Mouse (Mus musculus): Measurements from ENCODE around the gene Gm45062.
"Not testable (repeated sequence)": the region's sequence is repeated elsewhere in the genome, so short reads cannot be mapped to it uniquely, and the experiment has no call there.

The Gm45062 gene

GRCm38 (mm10) chr6:8307878-8308775 lies 48.9 kb downstream of the Gm45062 start:
- intact Hi-C loops (cut with DNase I), result no loop called here

DNA sequence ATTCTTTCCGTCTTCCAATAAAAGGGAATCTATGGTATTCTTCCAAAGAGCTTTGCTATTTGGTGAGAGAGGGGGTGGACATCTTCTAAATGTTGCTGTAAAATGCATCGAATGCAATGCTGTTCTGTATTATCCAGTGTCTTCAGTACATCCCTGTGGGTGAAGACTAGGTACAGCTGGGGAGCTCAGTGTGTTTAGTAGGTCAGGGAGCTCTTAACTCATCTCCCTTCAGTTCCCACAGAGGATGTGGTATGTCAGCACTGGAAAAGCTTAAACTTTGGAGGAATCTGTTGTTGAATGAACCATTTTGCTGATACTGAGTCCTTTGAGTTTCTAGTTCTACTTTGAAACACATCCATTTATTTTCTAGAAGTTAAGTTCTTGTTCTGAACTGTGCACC lies 53.3 kb downstream of the Gm45062 start:
- intact Hi-C loops (cut with DNase I), result no loop called here

DNA sequence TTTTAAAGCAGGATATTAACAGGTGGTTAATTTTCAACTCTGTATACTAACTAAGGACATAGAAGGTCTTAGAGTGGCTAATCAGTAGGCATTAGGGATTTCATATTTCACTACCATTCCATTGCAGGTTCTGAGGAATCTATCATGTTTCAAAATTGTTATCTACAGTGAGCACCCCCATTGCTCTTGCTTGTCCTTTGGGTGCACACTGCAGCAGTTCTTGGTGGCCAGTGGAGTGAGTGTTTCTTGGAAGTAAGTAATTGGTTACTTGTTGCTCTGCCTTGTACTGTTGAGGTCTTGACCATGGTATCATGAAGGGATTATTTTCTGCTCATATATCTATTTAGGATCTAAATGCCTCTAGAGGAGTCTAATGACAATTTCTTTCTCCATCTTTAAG lies 57.0 kb downstream of the Gm45062 start:
- intact Hi-C loops (cut with DNase I), result no loop called here

GRCm38 (mm10) chr6:8319591-8319990 lies 60.3 kb downstream of the Gm45062 start:
- intact Hi-C loops (cut with DNase I), result no loop called here

DNA sequence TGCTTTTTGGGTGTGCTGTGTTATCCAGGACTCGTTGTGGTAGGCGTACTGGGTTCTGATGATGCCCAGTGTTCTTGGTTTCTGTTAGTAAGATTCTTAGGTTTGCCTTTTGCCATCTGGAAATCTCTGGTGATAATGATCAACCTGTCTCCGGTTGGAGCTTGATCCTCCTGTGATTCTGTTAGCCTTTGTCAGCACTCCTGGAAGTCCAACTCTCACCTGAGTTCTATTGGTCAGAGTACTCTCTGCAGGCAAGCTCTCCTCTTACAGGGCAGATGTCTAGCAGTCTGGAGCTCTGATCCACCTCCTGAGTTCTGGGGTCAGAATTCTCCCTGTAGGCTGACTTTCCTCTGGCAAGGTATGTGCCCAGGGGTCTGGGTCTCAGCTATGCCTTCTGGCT lies 72.2 kb downstream of the Gm45062 start:
- intact Hi-C loops (cut with DNase I), result not testable (repeated sequence)

DNA sequence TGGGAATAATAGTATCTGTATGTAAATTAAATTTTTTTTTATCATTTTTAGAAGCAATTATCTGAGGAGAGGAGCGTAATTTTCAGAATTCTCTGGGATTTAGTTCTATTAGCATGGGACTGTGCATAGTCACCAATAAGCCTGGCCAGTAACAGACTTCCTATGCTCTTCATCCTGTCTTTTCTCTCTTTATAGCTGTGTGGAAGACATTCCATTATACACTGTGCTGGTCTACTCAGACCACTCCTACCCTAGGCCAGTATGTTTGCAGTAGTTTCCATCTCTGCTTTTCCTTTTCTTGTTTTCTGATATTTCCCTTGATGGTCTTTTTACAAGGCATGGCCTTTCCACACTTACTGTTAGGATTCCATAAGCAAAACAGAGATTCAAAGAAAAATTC lies 74.1 kb downstream of the Gm45062 start:
- intact Hi-C loops (cut with DNase I), result no loop called here

DNA sequence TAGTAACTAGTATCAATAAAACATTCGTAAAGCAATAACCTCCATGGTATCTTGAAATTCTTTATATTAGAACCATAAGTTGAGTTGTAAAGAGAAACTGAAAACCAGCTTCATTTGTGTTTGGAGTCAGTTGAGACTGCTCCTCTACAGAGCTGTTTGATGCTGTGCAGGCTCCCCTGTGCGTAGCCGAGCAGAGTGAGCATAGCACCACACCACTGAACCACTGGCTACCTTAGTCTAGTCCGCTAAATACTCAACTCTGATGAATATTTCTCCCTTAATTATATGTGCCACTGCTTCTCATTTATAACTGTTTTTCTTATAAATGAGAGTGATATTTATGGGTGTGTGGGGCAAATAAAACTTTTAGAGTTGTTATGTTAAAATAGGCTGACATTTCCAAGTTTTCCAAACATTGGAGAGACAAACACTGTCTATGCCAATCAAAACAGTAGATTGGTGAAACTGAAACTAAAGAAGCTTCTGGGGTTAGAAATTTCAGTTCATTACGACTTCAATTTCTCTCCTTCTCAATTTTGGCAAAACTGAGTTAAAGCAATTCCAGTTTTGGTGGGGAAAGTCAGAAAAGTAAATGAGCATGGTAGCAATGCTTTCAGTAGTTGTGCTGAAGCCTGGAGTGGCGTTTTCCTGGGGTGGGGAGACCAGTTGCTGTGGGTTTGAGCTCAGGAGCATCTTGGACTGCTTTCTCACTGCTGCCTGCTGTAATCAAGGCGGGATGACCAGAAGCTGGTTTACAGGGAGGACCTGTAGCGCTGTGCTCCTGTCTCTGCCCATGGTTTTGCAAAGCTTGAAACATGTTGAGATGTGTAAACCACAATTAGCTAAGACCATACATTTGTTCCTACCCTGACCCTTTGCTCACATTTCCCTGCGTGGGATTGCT lies 77.5 kb downstream of the Gm45062 start:
- intact Hi-C loops (cut with DNase I), result no loop called here

- intact Hi-C loops (cut with DNase I), result no loop called here
Observed at GRCm38 (mm10) chr6:8339453-8339852, 80.2 kb downstream of the Gm45062 start.

DNA sequence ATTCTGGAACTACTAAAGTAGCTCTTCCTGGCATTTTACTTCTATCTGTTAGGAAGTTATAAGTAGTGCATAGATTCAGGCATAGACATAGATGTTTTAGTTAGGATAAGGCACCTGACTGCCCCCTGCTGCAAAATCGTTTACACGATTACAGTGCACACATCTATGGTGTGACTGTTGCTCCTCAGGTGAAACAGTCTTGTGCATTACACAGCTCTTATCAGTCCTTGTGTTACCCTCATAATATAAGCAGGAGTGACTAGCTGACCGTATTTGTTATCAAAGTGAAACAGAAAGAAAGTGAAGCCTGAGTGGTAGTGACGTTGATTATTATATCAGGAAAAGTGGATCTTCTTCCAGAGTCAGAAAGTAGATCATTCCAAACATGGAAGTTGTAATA lies 84.0 kb downstream of the Gm45062 start:
- intact Hi-C loops (cut with DNase I), result no loop called here

DNA sequence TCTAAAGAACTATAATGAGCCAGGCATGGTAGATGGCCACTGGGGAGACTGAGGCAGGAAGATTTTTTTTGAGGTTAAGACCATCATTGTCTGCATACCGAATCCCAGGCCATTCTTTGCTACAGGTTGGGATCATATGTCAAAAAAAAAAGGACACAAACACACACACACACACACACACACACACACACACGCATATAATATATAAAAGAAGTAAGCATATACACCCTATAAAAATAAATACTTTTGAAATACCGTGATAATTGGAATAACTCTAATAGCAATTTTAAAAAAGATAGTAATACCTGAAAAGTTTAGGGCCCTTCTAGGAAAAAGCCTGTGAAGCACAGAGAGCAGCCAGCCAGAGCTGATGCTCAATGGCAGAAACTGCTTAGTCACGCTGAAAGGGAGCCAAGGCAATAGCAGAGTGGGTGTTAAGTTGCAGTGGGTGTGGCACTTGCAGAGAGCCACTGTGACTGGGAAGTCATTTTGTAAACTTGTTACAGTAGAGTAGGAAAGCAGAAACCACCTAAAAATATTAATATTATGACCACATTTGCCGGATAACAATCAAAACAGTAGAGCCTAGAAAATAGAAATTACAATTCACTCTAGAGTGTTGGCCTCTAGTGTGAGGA lies 86.1 kb downstream of the Gm45062 start:
- intact Hi-C loops (cut with DNase I), result no loop called here

GRCm38 (mm10) chr6:8347154-8347553 lies 87.9 kb downstream of the Gm45062 start:
- intact Hi-C loops (cut with DNase I), result no loop called here

DNA sequence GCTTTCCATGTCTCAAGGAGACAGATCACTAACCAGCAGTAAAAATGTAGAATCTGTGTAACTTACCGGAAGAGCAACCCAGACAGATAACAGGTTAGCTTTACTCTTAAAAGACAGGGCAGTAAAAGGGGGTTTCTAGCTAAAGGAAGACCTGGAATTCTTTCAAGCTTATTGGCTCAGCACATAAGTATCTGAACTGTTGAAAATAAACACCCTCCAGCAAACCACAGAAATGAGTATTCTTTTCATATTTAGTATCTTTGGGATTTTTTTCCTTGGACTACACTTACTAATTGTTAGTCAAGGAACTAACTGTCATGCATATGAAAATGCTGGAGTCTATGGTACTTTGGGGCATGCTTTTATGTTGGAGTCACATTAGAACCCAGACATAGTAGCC lies 89.1 kb downstream of the Gm45062 start:
- intact Hi-C loops (cut with DNase I), result no loop called here

DNA sequence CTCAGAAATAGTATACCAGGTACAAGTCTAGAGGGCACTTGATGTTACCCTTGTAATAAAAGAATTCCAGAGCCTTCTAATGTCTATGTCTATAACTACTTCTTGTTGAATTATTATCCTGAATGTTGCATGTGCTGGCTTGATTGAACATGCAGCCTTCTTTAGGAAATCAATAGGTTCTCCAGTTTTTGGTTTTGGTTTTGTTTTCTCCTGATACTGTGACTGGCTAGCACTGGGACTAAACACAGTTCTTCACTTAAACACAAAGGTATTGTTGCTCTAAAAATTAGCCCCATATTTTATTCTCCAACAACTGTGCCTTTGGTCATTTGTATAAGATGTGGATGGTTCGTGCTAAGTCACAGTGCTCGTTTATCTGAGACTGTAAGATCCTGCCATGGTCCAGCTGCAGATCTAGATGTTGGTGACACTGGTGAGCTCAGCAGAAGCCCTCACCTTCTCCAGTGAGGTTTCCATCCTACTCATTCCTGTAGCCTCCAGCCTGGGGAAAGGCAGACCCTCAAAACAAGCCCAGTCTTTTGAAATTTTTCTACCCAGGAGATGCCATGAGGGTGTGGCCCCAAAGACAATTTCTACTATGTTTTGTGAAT lies 89.9 kb downstream of the Gm45062 start:
- intact Hi-C loops (cut with DNase I), result no loop called here

GRCm38 (mm10) chr6:8351507-8351906 lies 92.3 kb downstream of the Gm45062 start:
- intact Hi-C loops (cut with DNase I), result no loop called here

GRCm38 (mm10) chr6:8352533-8353168 lies 93.4 kb downstream of the Gm45062 start:
- intact Hi-C loops (cut with DNase I), result no loop called here

- intact Hi-C loops (cut with DNase I), result no loop called here
Observed at GRCm38 (mm10) chr6:8353461-8353860, 94.2 kb downstream of the Gm45062 start.

DNA sequence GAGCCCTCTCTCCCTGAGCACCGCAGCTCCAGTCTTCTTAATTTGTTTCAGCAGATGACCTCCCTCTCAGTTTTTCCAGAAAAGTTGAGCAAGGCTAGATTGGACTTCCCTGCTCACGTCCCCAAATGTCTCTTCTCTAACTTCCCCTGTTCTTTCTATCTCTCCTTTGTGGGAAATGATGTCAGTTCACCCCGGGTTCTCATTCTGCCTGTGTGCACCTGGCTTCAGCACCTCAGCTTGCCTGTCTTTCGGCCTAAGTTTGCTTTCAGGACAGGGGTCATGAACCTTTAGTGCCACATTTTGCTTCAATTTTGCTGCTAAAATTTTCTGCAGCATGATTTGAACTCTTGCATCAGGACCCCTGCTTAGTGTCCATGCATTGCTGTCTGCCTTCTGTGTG lies 95.6 kb downstream of the Gm45062 start:
- intact Hi-C loops (cut with DNase I), result no loop called here

GRCm38 (mm10) chr6:8358232-8358631 lies 99.0 kb downstream of the Gm45062 start:
- intact Hi-C loops (cut with DNase I), result no loop called here

DNA sequence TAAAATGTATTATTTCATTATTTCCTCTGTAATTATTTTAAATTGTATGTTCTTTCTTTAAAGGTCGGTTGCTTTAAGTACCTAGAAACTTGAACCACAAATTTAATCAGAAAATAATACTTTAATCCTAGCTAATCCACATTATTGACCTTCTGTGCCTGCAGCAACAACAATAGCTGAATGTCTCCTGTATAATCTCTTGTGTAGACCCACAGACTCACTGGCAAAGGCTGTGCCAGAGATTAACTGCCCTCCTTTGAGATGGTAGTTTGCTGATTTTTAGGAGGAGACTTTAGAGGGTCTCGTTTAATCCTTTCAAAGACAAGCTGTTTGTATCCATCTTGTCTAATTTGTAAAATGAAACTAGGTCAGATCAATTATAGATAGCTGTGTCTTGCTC lies 99.5 kb downstream of the Gm45062 start:
- intact Hi-C loops (cut with DNase I), result no loop called here

DNA sequence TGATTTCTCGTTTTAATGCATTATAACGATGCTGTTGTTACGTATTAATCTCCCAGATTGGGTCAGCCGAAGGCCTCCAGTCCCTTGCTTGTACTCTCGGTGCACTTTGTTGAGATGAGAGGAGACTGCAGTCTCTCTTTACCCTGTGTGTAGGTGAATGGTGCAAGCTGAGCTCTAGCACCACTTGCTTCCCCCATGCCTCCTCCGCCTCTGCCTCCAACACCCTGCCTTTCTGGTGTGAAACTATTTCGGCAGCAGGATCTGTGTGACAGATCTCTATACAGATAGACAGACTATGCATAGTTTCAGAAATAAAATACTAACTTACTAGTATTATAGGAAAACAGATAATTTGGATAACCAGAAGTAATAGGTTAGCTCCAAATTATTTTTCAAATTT lies 101.6 kb downstream of the Gm45062 start:
- intact Hi-C loops (cut with DNase I), result no loop called here

Data from adrenal gland (tissue).